Mouse (Mus musculus): Measurements from ENCODE around the gene Snta1. TPM values are rescaled to one million over a fixed set of nuclear protein-coding genes. Genes with fewer than 3 reads are reported as not detected.
"Not testable (repeated sequence)": the region's sequence is repeated elsewhere in the genome, so short reads cannot be mapped to it uniquely, and the experiment has no call there.

The Snta1 gene
- total RNA-seq, 2 experiments from 2014 or later, result 221 to 230 TPM

DNA sequence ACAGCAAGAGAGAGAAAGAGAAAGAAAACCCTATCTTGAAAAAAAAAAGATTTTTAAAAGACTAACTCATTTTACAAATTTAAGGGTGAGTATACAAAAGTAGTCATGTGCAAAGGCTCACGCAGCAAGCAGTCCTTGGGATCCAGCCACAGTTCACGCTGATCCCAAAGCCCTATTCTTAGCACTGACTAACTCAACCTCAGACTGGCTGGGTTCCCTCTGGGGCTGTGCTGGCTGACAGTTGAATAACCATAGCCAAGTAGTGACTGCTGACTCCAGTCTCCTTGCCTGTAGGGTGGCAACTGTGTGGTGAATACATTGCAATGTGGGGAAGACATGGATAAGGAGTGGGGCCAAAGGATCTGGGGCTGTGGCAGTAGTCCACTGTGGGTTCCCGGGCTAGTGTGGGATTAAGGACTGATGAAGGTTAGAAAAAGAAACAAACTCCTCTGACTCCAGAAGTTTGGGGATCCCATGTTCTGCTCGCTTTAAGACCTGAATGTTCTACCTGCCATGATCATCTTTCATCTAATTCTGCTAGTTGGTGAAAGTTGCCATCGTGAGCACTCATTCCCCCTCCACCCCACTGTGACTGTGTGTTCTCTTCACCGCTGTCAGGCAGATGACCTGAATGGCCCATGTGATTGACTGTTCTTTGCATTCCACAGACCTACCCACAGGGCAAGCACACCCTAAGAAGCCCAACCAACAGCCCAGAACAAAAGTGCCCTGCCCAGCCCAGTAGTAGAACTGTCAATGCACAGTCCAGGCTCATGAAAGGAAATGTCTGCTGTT is 32.9 kb downstream of the Snta1 start:
- DNase-seq, result peak; percentile 62 to 71
- intact Hi-C loops (cut with DNase I), result loop anchor here (1.0 kb wide), 1 partner anchor 15 kb away; no protein-coding TSS in a partner anchor

DNA sequence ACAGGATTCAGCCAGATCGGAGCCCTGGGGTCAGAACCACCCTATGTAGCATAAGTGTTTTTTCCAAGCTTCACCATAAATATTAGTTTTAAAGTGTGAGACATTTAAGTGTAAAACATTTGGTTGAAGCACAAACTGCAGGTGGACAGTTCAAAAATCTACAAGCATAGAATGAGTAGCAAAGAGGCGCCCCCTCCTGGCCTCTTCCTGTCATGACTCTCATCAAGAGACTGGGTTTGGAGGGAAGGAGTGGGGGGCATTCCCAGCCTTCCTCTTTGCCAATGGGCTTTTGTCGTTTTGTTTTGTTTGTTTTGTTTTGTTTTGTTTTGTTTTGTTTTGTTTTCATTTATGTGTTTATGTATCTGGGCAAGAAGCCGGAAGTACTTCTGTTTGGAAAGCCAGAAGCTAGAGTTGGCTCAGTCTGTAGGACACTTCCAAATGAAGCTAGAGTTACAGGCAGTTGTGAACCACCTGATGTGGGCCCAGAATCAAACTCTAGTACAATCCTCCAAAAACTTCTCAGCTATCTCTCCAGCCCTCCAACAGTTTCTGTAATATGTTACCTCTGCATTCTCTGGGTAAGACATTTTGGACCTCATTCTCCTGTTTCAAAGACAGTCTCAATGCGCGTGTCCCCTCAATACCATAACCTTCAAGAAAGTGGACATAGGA is 33.8 kb downstream of the Snta1 start:
- peak; percentile 56 to 60 for DNase-seq
- intact Hi-C loops (cut with DNase I), result no loop called here

GRCm38 (mm10) chr2:154372842-154373500 is 34.9 kb downstream of the Snta1 start, which contains the start of gene Cdk5rap1:
Gene Cdk5rap1, minus strand, starts transcription at chr2:154373010.
- DNase-seq, result no peak
- intact Hi-C loops (cut with DNase I), result no loop called here

GRCm38 (mm10) chr2:154372151-154372829 is 35.6 kb downstream of the Snta1 start:
- DNase-seq, result peak; percentile 86 to 90
- intact Hi-C loops (cut with DNase I), result no loop called here

DNA sequence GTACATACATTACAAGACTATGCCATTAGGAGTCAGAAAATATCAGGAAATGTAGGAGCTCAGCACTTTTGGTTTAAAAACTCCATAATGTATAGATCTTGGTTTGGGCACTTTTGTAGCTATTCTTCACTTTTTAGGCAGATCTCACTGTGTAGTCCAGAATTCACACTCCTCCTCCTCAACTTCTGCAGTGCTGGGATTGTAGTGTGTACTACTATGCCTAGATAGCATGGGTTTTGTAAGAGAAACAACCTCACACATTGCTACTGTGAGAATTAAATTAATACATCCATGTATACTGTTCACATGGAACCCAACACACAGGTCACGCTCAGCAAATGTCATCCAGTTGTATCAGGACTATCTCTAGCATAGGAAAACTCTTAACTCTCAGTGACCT is 40.4 kb downstream of the Snta1 start:
- intact Hi-C loops (cut with DNase I), result no loop called here
- DNase-seq, result no peak

- intact Hi-C loops (cut with DNase I); DNase-seq: not testable (repeated sequence)
Measured at GRCm38 (mm10) chr2:154354000-154354425, 53.9 kb downstream of the Snta1 start.

GRCm38 (mm10) chr2:154348152-154348551 is 59.7 kb downstream of the Snta1 start:
- intact Hi-C loops (cut with DNase I), result no loop called here
- no peak for DNase-seq

DNA sequence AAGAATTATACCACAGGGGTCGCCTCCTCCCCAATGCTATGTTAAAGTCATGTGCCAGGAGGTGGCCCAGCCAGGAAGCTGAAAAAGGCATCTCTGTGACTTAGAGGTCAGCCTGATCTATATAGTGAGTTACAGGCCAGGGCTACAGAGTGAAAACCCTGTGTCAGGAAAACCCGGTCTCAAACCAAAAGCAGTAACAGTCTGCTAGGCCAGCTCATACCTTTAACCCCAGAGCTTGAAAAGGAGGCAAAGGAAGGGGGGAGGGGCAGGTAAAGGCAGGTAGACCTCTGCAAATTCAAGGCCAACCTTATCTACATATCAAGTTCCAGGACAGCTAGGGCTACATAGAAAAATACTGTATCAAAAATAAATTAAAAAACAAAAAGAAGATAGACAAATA is 68.5 kb downstream of the Snta1 start:
- intact Hi-C loops (cut with DNase I), result no loop called here
- no peak for DNase-seq

- intact Hi-C loops (cut with DNase I), result no loop called here
- no peak for DNase-seq
Measured at GRCm38 (mm10) chr2:154338161-154338560, 69.7 kb downstream of the Snta1 start.

GRCm38 (mm10) chr2:154335572-154335971 is 72.3 kb downstream of the Snta1 start:
- intact Hi-C loops (cut with DNase I), result no loop called here
- DNase-seq, result no peak

GRCm38 (mm10) chr2:154326852-154327251 is 81.0 kb downstream of the Snta1 start:
- intact Hi-C loops (cut with DNase I), result no loop called here
- DNase-seq, result no peak

Other genes starting within 250 kb of the Snta1 start
- gene Bpifa5, start 245.5 kb downstream of the Snta1 start, total RNA-seq (2021), result not detected
- not detected for gene Bpifb1, start 217.3 kb downstream of the Snta1 start, total RNA-seq (2021)
- gene Bpifb5, start 184.4 kb downstream of the Snta1 start, total RNA-seq (2021), result not detected
- not detected for gene Bpifb9a, start 150.2 kb downstream of the Snta1 start, total RNA-seq (2021)
- not detected for gene Bpifb9b, start 100.9 kb downstream of the Snta1 start, total RNA-seq (2021)
- gene Cdk5rap1, start 35.1 kb downstream of the Snta1 start, total RNA-seq (2021), result 10 to 100 TPM; 11.1 to 12.5 TPM
- 10 to 100 TPM; 12.2 to 16.3 TPM for gene Cbfa2t2, start 28.4 kb upstream of the Snta1 start, total RNA-seq (2021)
- not detected for gene 1700003F12Rik, start 139.0 kb upstream of the Snta1 start, total RNA-seq (2021)
- not detected for gene Actl10, start 143.7 kb upstream of the Snta1 start, total RNA-seq (2021)
- under 1 TPM; 0.27 to 0.28 TPM for gene Necab3, start 150.8 kb upstream of the Snta1 start, total RNA-seq (2021)
- under 1 TPM; 0.48 to 0.69 TPM for gene E2f1, start 161.8 kb upstream of the Snta1 start, total RNA-seq (2021)
- 10 to 100 TPM; 10.8 to 11.8 TPM for gene Pxmp4, start 195.6 kb upstream of the Snta1 start, total RNA-seq (2021)
- 1 to 10 TPM; 2.2 to 2.3 TPM for gene Zfp341, start 205.2 kb upstream of the Snta1 start, total RNA-seq (2021)
- not detected for gene 4930519P11Rik, start 205.3 kb upstream of the Snta1 start, total RNA-seq (2021)
- gene Chmp4b, start 243.6 kb upstream of the Snta1 start, total RNA-seq (2021), result 100 to 1,000 TPM; 102 to 107 TPM